In genomic region chr9:66040801-66041200, GRCm38 (mm10) we compare ENCODE assay signal across 27 mouse cellular contexts. TPM values are rescaled to one million over a fixed set of nuclear protein-coding genes. Genes with fewer than 3 reads are reported as not detected.
A peak's percentile ranks its signal among the peaks of the same experiment; 100 is the strongest.
DNase-seq lines count a peak whose midpoint lies in the region; TF ChIP-seq lines count a peak whose summit lies in the region.
"Had no signal": no experiment of that assay in that cellular context is flagged by ENCODE, and none has a peak within 500 bp of the region (broad histone marks: within the 10 kb centered on the region; RNA-seq: fewer than 3 reads in every experiment).

No protein-coding gene starts in this region.

- 0 out of 2 replicates have a peak overlapping the region, but pooled peaks have one; percentile 2 for H3K27ac ChIP-seq in cortical plate, adult 2 months (ENCODE audit: insufficient read depth, low read length)
- H3K27ac ChIP-seq: embryonic facial prominence, embryonic 13.5 days; forebrain, embryonic 10.5 days; forebrain, embryonic 15.5 days; hindbrain, embryonic 15.5 days; kidney, embryonic 15.5 days; limb, embryonic 12.5 days; liver, embryonic 15.5 days; stomach, embryonic 15.5 days had no signal

- no peak for TF ChIP-seq CTCF in cortical plate, adult 2 months (IDR thresholded peaks at IDR 0.05; ENCODE audit: extremely low read depth, insufficient read depth, low read length)

- no peak for TF ChIP-seq POLR2A in cortical plate, adult 2 months (IDR thresholded peaks at IDR 0.05; ENCODE audit: extremely low read depth, insufficient read depth, low read length)

- peak; percentile 57 to 60 for DNase-seq in frontal cortex, adult 2 months (ENCODE audit: extremely low spot score in 1 of 2, low spot score in 1 of 2)
- no peak for DNase-seq in frontal cortex, postnatal 25 days (ENCODE audit: low spot score in 2 of 2)
- peak; percentile 43 for DNase-seq in layer of hippocampus, adult 9-11 months
- no peak for DNase-seq in layer of hippocampus, adult 8-10 months (ENCODE audit: low spot score in 2 of 2)
- peak; percentile 76 for DNase-seq in telencephalon, adult 2 months (ENCODE audit: low read depth, low spot score)
- DNase-seq in kidney, adult 18-20 months: no peak
- DNase-seq: adrenal gland, postnatal 10 days; cerebellum, adult 11 months; cerebellum, adult 9-11 months; gastrocnemius, postnatal 14 days; kidney, adult 11 months; kidney, postnatal 25 days; lung, embryonic 14.5 days; lung, postnatal 14 days; midbrain, embryonic 14.5 days; retina, postnatal 1 day; thymus, postnatal 14 days had no signal

- no peak overlapping the region for H3K4me3 ChIP-seq in cortical plate, adult 2 months (ENCODE audit: insufficient read depth, low read length)
- H3K4me3 ChIP-seq: embryonic facial prominence, embryonic 13.5 days; forebrain, embryonic 10.5 days; forebrain, embryonic 15.5 days; hindbrain, embryonic 15.5 days; kidney, embryonic 15.5 days; limb, embryonic 12.5 days; liver, embryonic 15.5 days; stomach, embryonic 15.5 days had no signal

- peaks cover 7% of the 10 kb centered on the region for H3K4me1 ChIP-seq in cortical plate, adult 2 months (ENCODE audit: control insufficient read depth, insufficient read depth, low read length)
- H3K4me1 ChIP-seq: embryonic facial prominence, embryonic 13.5 days; forebrain, embryonic 10.5 days; forebrain, embryonic 15.5 days; hindbrain, embryonic 15.5 days; kidney, embryonic 15.5 days; limb, embryonic 12.5 days; liver, embryonic 15.5 days; stomach, embryonic 15.5 days had no signal

RNA-seq across cellular contexts. Expression of gene Ppib, which starts 19.2 kb away (rescaled TPM):
- polyA plus RNA-seq in frontal cortex, adult 2 months (2012; rRNA removed): 239 and 279 TPM in 2 replicates
- 100 to 1,000 TPM; 174 to 209 (median 191) TPM for total RNA-seq in layer of hippocampus, adult 8-10 months (2022)
- 240 and 243 TPM in 2 replicates for polyA plus RNA-seq in cortical plate, adult 2 months (2012; rRNA removed)

RNA-seq across cellular contexts. Expression of gene Snx22, which starts 28.7 kb away (rescaled TPM):
- 6.2 TPM in 2 replicates for polyA plus RNA-seq in frontal cortex, adult 2 months (2012; rRNA removed)
- total RNA-seq in layer of hippocampus, adult 8-10 months (2022): 1 to 10 TPM; 5.0 to 8.6 (median 7.5) TPM
- 7.2 and 7.3 TPM in 2 replicates for polyA plus RNA-seq in cortical plate, adult 2 months (2012; rRNA removed)
- polyA plus RNA-seq: G1E had no signal

Comparison
In these comparisons a context has a peak if more than half of its experiments do, and no peak if none do; other contexts are left out.
1. DNase-seq: peak in frontal cortex, adult 2 months (2 of 2), layer of hippocampus, adult 9-11 months (single experiment) and telencephalon, adult 2 months (single experiment); none in frontal cortex, postnatal 25 days (0 of 2), layer of hippocampus, adult 8-10 months (0 of 2) and kidney, adult 18-20 months (single experiment).